Mouse (Mus musculus) liver, postnatal 0 days (tissue): ENCODE data around the gene Prkaca.

Source experiments
- CTCF ChIP-seq: sonication (generic); IDR thresholded peaks from 2 replicates; pipeline ENCODE4 v1.5.1; 2016; ENCODE audit warnings: antibody characterized with exemption, low read depth
- EP300 ChIP-seq: IDR thresholded peaks from 2 replicates; pipeline ENCODE4 v1.6.1; 2016; ENCODE audit warnings: antibody characterized with exemption, low read depth, mild to moderate bottlenecking

DNA sequence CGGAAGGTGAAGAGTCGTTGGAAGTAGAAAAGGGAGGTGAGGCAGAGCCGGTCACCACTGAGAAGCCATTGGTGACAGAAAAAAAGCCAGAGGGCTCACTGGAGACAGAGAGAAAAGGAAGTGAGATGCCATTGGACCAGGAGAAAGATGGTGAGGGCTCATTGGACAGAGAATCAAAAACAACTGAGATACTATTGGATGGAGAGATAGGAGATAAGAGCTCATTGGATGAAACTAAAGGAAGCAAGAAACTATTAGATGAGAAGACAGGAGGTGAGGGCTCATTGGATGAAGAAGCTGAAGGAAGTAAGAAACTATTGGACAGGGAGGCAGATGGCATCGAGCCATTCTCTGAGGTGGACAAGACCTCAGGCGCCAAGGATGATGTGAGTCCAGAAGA, 56.5 kb downstream of the Prkaca start:
- TF ChIP-seq EP300 (no peak), CTCF (no peak)
